Mouse (Mus musculus): ENCODE measurements around the gene Ccer2.
A peak's percentile ranks its signal among the peaks of the same experiment; 100 is the strongest.

The Ccer2 gene

DNA sequence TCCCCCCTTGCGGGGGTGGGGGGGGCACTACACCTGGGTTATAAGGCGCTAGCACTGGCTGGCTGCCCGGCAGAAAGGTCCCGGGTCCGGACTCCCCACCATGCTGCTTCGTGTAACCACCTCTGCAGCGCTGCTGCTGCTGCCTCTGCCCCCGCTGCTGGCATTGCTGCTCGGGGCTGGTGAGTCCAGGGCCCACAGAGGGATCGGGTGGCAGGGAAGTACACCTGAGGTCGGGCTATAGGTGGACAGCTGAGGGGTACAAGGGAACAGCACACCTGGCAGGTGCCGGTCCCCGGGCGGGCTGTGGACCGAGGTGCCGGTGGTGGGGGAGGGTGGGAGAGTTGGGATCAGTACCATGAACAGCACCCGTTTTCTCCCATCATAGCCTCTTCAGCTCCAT, at the start of gene Ccer2:
Ccer2 (plus strand) TSS at position 96 of the 400 bp plus-strand sequence.
- DNase-seq (ENCODE audit: low spot score) = no peak

DNA sequence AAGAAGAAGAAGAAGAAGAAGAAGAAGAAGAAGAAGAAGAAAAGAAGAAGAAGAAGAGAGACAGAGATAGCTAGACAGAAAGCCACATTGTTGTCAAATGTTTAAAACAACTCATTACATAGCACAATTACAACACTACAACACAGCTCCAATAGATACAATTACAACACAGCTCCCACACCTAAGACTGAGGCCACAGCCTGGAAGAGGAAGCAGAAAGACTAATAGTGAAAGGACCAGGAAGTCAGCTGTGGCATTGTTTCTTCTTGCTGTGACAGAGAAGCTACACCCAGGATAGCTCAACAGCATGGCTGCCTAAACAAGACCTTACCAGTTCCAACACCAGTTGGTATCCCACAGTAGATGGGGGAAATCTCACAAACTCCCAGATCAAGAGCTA, 46.5 kb upstream of the Ccer2 start:
- DNase-seq (ENCODE audit: low spot score) = no peak

DNA sequence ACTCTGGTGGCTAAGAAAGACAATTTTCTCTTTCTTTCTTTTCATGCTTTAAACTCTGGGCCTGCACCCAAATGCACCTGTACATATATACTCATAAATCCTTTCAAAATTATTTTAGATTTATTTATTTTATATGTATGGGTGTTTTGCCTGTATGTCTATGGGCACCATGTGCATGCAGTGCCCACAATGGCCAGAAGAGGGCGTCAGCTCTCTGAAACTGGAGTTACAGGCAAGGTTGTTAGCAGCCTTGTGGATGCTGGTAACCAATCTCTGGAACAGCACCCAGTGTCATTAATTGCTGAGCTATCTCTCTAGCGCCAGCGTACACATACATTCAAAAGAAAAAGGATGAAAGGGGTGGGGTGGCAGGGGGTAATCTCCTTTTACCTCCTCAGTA, 45.0 kb upstream of the Ccer2 start:
- DNase-seq (ENCODE audit: low spot score) = no peak

DNA sequence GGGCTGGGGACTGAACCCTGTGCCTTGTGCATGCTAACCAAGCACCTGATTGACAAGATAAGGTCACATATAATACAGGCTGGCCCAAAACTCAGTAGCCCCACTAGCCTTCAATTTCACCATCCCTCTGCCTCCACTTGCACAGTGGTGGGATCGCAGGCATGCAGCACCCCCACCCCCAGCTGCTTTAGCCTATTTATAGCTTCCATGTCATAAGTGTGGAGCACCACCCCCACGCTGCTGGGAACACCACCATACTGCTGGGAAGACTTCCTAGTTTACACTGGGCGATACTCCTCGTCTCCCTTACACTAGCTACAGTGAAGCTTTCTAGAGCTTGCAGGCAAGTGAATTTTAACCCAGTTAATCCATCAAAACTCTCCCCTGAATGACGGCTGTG, 41.3 kb upstream of the Ccer2 start:
- no peak for DNase-seq (ENCODE audit: low spot score)

DNA sequence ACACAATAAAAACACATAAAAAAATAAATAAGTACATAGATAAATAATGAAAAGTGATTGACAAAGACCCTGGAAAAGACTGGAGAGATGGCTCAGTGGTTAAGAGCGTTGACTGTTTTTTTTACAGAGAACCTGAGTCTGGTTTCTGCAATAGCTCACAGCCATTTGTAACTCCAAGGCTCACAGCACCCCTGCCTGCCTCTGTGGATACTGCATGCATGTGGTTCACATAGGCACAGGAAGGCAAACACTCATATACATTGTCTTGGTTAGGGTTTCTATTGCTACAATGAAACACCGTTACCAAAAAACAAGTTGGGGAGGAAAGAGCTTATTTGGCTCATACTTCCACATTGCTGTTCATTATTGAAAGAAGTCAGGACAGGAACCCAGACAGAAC, 40.4 kb upstream of the Ccer2 start:
- DNase-seq (ENCODE audit: low spot score) = no peak

DNA sequence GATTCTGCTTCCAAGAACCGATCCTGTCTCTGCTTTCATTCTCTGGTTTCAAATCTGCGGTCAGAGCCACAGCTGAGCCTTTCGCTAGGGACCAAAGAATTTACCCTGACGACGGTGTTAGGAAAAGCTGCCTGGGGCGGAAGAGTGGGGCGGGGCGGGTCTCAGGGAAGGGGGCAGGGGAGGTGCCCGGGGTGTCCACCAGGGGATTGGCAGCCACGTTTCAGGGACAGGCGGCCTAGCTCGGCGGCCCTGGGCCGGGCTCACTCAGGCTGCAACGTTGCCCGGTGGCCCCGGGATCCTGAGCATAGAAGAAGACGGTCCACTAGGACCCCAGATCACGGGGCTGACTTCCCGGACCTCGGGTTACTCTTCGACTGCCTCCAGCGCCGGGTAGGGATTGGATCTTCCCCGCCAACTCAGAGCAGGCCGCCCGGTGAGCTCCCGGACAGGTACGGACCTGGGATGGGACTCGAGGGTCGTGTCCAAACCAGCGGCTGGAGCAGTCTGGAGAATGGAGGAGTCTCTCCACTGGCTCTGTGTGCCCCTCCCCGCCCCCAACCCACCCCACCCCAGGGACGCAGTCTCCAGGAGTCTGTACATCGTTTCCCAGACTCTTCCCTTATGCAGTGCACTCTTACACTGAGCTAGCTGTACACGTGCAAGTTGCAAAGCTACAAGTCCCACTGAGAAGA, 39.2 kb upstream of the Ccer2 start, which contains the start of gene Fbxo17:
Fbxo17 (plus strand) TSS at position 215 of the 692 bp plus-strand sequence.
- DNase-seq (ENCODE audit: low spot score) = peak; percentile 44

DNA sequence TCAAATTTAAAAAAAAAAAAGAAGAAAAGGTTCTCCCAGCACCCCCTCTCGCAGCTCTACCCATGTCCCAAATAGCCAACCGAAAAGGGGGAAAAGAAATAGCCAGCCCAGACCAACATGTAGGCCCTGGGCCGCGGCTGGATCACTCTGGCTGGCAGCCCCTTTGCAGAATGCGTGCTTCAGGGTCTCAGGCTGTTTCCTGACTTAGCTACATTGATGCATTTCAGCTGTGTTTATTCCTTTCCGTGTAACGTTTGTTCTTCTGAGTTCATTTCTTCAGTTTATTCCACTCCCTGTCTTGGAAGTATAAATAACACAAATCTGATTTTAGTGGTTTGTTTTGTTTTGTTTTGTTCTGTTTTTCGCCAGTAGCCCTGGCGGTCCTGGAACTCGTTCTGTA, 38.2 kb upstream of the Ccer2 start:
- DNase-seq (ENCODE audit: low spot score) = no peak

DNA sequence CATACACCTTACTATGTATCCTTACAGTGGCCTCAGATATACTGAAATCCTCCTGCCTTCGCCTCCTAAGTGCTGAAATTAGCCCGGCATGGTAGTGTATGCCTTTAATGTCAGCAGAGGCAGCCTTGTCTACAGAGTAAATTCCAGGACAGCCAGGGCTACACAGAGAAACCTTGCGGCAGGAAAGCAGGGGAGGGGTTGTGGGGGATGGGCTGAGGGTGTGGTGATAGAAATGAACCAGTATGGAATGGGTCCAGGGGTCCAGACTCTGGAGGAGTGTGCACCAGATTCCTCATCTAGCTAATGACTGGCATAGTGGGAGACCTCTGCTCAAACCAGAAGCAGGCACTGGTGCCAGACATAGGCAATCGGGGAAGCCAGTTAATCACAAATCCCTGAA, 36.8 kb upstream of the Ccer2 start:
- DNase-seq (ENCODE audit: low spot score) = no peak

DNA sequence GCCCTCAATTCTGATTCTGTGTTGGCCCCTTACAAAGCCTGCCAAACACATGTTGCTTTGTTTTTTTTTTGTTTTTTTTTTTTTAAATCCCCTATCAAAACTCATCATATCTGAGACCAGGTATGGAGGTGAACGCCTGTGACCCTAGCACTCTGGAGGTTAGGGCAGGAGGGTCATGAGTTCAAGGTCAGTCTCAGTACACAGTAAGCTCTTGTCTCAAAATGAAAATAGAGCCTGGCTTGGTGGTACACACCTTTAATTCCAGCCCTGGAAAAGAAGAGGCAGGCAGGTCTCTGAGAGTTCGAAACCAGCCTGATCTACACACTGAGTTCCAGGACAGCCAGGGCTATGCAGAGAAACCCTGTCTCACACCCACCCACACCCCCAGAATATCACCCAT, 36.3 kb upstream of the Ccer2 start:
- no peak for DNase-seq (ENCODE audit: low spot score)

DNA sequence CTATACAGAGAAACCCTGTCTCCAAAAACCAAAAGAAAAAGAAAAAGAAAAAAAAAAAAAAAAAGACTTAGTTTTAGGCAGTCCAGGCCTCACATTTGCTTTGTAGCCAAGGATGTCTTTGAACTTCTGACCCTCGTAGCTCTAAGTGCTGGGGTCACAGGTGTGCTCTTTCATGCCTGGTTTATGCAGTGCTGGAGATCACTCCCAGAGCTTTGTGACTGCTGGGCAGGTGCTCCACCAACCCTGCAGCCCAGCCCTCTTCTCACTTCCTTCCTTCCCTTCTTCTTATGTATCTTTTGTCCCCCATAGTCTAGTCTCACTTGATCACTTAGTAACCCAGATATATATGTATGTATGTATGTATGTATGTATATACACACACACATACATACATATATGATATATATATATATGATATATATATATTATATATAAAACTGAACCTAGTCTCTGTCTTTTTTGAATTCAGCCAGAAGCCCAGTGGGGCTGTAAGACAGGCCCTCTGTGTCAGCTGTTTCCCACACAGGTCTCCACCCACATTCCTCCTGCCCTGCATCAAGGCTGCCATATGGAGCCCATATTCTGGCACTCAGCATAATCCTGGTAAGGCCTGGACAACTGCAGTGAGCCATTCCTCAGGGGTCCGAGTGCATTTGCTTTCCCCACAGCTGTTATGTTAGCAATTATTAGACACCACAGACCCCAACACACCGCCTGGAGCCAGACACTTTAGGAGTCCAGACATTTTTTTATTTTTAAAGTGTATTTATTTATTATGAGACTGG, 35.0 kb upstream of the Ccer2 start:
- no peak for DNase-seq (ENCODE audit: low spot score)

DNA sequence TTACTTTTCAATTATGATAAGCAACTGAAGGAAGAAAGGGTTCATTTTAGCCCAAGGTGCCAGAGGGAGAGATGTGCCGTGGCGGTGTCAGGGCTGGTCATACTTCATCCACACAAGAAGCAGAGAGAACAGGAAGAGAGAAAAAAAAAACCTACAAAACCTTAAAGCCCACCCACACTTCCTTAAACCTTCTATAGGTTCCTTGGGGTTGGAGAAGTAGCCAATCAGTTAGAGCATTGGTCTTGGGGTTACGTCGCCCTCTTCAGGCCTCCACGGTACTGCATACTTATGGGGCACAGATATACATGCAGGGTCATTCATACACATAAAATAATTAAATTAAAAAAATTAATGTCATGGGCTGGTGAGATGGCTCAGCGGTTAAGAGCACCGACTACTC, 33.9 kb upstream of the Ccer2 start:
- DNase-seq (ENCODE audit: low spot score) = no peak

DNA sequence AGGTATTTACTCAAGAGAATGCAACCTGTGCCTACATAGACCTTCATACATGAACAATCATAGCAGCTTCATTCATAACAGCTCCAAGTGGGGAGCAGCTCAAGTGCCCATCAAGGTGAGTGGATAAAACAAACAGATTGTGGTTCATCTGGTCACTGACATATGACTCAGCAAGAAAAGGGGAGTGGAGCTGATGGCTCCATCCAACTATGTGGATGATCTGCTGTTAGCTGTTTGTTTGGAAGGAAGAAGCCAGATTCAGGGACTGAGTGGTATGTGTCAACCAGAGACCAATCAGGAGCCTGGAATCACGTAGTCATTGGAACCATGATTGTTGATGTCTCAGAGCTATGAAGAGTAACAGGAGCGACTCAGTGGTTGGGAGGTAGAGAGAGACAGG, 31.4 kb upstream of the Ccer2 start:
- DNase-seq (ENCODE audit: low spot score) = no peak

DNA sequence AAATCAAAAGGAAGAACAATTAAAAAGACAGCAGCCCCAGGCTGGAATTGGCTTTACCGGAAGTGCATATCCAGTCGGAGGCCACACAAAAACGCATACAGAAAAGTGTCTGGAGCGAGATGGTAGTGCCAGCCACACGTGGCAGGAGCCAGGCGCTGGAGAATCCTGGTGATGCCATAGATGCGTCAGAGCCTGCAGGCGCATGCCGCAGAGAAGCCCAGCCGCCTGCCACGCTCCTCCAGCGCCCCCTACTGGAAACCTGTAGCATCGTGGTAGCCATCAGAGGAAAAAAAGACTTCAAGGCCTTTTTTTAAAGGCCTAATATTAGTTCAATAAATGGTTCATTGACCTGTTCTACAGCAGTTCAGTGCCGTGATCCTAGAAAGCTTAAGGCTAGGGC, 29.4 kb upstream of the Ccer2 start:
- DNase-seq (ENCODE audit: low spot score) = peak; percentile 64

DNA sequence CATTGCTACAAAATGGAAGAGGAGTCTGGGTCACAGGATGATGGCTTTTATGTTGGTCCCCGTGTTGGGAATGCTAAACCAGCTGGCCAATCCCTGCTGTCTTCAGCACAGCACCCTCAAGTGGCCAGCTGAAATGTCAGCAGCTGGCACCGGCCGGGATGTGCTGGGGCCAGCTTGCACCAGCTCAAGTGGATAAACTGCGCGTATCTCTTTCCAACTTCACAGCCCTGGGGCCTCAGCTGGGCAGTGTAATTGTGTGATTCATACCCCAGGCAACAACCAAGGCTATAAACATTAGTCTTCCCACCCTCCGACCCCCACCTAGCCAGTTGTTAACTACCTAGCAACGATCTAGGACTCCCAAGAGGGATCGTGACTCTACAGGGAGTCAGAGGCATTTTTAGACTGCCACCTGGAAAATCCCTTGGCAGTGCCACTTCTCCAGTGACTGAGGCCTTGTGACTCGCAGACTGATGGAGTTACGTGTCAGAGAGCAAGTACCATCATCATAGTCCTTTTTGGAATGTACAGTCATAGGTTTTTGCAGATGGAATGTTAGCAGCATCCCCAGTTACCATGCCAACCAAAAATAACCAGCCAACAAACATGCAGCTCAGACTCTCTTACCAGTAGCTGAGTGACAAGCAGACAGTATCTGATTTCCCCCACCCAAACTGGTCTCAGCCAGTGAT, 28.2 kb upstream of the Ccer2 start:
- DNase-seq (ENCODE audit: low spot score) = no peak

DNA sequence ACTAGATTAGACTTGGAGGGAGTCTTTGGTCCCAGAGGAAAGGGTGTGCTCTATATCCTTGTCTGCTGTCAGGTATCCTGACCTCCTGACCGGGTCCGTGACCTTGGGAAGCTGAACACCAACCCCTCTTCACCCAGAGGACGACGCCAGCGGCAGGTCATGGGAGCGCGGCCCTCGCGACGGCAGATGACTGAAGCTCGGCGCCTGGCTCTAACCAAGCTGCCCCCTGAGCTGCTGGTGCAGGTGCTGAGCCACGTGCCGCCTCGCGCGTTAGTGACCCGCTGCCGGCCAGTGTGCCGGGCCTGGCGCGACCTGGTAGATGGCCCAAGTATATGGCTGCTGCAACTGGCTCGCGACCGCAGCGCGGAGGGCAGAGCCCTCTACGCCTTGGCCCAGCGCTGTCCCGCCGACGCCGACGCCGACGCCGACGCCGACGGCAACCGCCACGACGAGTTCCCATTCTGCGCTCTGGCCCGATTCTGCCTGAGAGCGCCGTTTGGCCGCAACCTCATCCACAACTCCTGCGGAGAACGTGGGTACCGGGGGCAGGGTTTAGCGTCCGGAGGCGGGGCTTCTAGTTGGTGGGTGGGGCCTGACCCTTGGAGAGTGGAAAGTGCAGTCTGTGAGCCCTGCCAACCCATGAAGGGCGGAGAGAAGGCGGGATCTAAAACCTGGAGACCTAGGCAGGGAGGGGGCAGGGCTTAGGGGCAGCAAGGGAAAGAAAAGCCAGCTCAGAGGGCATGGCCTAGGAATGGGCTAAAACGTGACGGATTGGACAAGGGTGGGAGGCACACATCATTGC, 23.4 kb upstream of the Ccer2 start:
- DNase-seq (ENCODE audit: low spot score) = peak; percentile 46

DNA sequence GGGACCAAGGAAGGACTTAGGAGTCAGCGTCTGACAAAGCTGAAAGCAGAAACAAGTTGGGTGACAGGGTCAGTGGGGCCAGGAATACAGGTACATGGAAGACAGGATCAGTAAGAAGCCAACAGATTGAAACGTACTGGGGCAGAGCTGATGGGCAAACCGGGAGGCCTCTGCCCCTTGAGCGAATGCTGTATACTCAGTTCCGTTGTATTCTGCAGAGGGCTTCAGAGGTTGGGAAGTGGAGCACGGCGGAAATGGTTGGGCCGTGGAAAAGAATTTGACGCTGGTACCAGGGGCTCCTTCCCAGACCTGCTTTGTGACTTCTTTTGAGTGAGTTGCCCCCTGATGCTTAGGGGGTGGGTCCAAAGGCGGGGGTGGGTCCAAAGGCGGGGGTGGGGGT, 22.8 kb upstream of the Ccer2 start:
- no peak for DNase-seq (ENCODE audit: low spot score)

DNA sequence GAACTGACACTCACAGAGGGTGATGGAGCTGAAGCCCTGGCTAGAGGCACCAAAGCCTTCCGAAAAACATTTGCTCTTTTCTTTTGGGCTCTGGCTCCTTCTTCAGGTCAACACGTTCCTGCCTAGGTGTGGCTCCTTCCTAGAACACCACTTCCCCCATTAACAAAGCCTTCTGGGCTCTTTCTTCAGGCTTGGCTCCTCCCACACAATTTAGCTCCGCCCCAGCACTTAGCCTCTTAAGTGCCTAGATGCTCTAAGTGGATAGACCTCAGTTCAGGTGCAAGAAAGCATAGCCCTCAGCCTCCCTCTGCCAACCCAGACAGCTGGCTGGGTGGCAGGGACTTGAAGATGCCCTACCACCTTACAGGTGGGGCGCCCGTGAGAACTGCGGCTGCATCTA, 20.3 kb upstream of the Ccer2 start:
- no peak for DNase-seq (ENCODE audit: low spot score)

DNA sequence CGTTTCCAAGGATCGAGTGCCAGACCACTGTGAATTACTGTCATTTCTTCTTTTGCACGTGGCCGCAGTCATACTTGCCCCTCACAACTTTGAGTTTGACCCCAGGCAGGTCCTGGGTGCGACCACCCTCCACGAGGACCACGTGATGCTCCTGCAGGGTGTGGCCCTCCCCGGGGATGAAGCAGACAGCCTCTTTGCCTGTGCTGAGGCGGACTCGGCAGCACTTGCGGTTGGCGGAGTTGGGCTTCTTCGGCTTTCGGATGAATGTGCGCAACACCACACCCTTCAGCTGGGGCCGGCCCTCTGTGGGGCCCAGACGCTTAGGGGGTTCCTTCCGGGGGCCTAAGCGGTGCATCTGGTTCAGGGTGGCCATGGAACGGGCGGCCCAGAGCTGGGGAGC, 16.1 kb upstream of the Ccer2 start:
- DNase-seq (ENCODE audit: low spot score) = no peak

DNA sequence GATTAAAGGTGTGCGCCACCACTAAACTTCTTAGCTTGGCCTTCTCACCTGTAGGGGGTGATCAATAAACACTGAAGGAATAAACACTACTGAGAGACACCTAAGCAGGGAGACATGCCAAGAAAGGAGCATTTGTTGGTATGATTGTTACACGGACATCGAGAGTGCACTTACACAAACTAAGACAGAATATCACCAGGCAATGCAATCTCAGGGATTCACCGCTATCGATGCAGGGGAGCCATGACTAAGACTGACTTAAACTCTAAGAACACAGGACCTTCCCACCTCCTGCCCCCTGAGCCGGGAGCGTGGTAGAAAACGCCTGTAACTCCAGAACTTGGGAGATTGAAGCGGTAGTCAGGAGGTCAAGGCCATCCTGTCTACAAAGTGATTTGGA, 15.0 kb upstream of the Ccer2 start:
- DNase-seq (ENCODE audit: low spot score) = no peak

DNA sequence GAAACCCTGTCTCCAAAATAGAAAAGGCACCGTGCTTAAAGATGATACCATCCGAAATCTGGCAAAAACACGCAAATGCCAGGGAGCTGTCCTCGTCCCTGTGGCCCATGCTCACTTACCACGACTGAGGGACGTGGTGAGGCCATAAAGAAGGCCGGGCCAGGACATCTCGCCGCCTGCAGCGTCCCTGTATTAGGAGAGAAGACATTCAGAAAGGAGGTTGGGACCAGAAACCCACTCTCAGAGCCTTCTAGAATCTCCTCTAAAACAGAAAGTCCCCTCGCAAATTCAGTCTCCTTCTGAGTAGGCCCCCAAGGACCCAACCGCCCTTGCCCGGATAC, 14.6 kb upstream of the Ccer2 start:
- DNase-seq (ENCODE audit: low spot score) = no peak

DNA sequence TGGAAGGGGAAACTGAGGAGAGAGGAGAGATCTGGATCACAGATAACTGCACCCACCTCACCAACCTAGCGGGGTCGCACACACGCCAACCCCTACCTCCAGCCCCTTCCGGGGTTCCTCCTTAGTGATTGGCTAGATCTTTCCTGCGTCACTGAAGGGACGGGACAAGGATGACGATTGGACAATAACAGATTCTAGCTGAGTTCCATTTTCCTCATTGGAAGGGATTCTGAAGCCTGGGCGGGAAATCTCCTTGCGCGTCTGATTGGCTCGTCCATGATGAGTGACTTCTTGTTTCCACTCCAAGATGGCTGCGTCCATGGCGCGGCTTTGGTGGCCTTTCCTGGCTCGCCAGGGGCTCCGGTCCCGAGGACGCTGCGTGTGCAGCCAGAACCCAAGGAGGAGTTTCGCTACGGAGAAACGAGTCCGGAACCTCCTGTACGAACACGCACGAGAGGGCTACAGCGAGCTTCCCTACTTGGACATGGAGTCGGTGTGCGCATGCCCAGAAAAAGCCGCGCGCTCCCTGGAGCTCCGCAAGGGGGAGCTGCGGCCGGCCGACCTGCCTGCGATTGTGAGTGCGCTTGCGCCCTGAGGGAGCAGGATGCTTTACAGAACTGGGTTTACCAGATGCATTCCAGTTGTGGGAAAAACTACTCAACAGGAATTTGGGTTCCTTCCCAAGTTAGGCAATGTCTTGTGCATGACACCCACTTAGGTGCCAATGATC, 14.1 kb upstream of the Ccer2 start, which contains the start of the genes Mrps12 and Sars2:
Mrps12 (minus strand) TSS at position 112 of the 730 bp plus-strand sequence.
Sars2 (plus strand) TSS at position 284 of the 730 bp plus-strand sequence.
- DNase-seq (ENCODE audit: low spot score) = peak; percentile 93

DNA sequence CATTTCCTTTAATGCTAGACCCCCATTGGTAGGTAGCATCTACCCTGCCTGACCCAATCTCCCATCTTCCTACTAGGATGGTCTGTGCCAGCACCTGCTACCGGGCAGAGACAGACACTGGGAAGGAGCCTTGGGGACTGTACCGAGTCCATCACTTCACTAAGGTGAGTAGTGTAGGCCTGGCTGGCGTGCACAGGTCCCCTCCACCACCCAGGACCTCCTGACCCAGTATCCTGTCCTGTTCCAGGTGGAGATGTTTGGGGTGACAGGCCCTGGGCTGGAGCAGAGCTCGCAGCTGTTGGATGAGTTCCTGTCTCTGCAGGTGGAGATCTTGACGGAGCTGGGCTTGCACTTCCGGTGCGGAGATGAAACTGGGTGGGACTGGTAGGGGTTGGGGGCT, 6.0 kb upstream of the Ccer2 start:
- DNase-seq (ENCODE audit: low spot score) = no peak
